Mouse (Mus musculus) heart, postnatal 0 days (tissue): ENCODE measurements around the gene Gm42906. TPM values are rescaled to one million over a fixed set of nuclear protein-coding genes. Genes with fewer than 3 reads are reported as not detected.

ENCODE experiments used
- ATAC-seq: fragments of 200-750 bp; cut with Nextera tagmentation; 2 replicates; pipeline ENCODE4 v1.8.0; 2017; ENCODE audit warnings: low read depth, moderate number of reproducible peaks, moderate library complexity; ENCODE audit not compliant: insufficient read depth
- DNase-seq: peaks from one replicate; pipeline ENCODE4 v3.0.0-alpha.2; 2016; ENCODE audit warnings: low spot score
- H3K27ac ChIP-seq: fragments of 300-500 bp; sonication (generic); 2 replicates; pipeline ENCODE4 v1.5.1; 2014; ENCODE audit warnings: low read depth, mild to moderate bottlenecking
- H3K27me3 ChIP-seq: fragments of 300-500 bp; sonication (generic); 2 replicates; pipeline ENCODE4 v1.6.1; 2014; ENCODE audit warnings: low read length, mixed read lengths; ENCODE audit not compliant: control insufficient read depth, insufficient read depth
- H3K36me3 ChIP-seq: fragments of 300-500 bp; sonication (generic); replicated peaks from 2 replicates; pipeline ENCODE4 v1.6.1; 2014; ENCODE audit warnings: low read length, mixed read lengths; ENCODE audit not compliant: control insufficient read depth, insufficient read depth
- H3K4me1 ChIP-seq: fragments of 300-500 bp; sonication (generic); 2 replicates; pipeline ENCODE4 v1.6.1; 2014; ENCODE audit warnings: antibody characterized with exemption; ENCODE audit not compliant: control insufficient read depth, insufficient read depth
- H3K4me2 ChIP-seq: fragments of 300-500 bp; sonication (generic); 2 replicates; pipeline ENCODE4 v1.6.1; 2014; ENCODE audit warnings: low read depth, mild to moderate bottlenecking, low read length, moderate library complexity
- H3K4me3 ChIP-seq: fragments of 300-500 bp; sonication (generic); 2 replicates; pipeline ENCODE4 v1.5.1; 2014; ENCODE audit warnings: low read depth, low read length
- H3K9ac ChIP-seq: fragments of 300-500 bp; sonication (generic); replicated peaks from 2 replicates; pipeline ENCODE4 v1.6.1; 2014; ENCODE audit warnings: low read depth, low read length, mixed read lengths
- H3K9me3 ChIP-seq: fragments of 300-500 bp; sonication (generic); replicated peaks from 2 replicates; pipeline ENCODE4 v1.6.1; 2016; ENCODE audit warnings: low read length; ENCODE audit not compliant: control insufficient read depth
- CTCF ChIP-seq: IDR thresholded peaks from 2 replicates; pipeline ENCODE4 v1.5.1; 2016; ENCODE audit warnings: antibody characterized with exemption, control low read depth, low read depth
- EP300 ChIP-seq: IDR thresholded peaks from 2 replicates; pipeline ENCODE4 v1.6.1; 2016; ENCODE audit warnings: antibody characterized with exemption, low read depth
- WGBS: fragments of 180-500 bp; shearing (Covaris S2); extraction: QIAGEN DNeasy Blood & Tissue Kit; methylation state at CpG from one replicate; pipeline ENCODE4 v1.1.7; 2014; 5-methylcytosine and 5-hydroxymethylcytosine counted together
- polyA plus RNA-seq: library from polyadenylated mRNA; unstranded; fragments of >200 nt; fragmentation: Nextera tagmentation; extraction: Ambion mirVana; gene quantifications from 2 replicates; pipeline ENCODE4 v1.2.1, GENCODE M21; 2015
- total RNA-seq: library from RNA; depleted of rRNA; stranded (reverse); fragments of >200 nt; gene quantifications from 2 replicates; pipeline ENCODE4 v1.2.3, GENCODE M21; 2014; ENCODE audit warnings: low replicate concordance

The Gm42906 gene
- total and polyA plus RNA-seq, 2 experiments from 2014 or later = not detected

DNA sequence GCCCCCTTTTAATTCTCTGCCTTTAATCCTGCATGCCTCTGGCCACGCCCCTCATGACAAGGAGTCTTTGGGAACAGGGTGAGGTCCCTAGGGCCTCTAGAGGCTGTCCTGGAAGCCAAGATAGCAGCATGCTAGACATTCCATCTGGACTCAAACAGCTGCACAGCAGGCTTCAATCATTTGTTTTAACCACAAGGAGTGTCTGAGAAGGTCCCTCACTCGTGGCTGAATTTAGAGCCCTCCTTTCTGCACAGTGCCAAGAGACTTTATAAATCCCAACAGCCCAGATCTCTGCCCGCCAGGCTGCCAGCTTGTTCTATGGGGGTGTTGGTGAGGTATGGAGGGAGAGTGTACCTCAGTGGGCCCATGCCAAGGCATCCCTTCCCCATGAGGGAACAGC is 273.2 kb downstream of the Gm42906 start:
- H3K9me3 ChIP-seq = no peaks in the 10 kb centered on the region
- peak; percentile 81 for ATAC-seq
- no peaks in the 10 kb centered on the region for H3K36me3 ChIP-seq
- peak overlapping the region; percentile 31; the same call in 1 of the 2 replicates for H3K27ac ChIP-seq
- H3K4me3 ChIP-seq = no peak overlapping the region
- H3K27me3 ChIP-seq = no peaks in the 10 kb centered on the region
- peaks cover 23% of the 10 kb centered on the region for H3K4me1 ChIP-seq
- H3K4me2 ChIP-seq = no peak overlapping the region
- no peak overlapping the region for H3K9ac ChIP-seq
- DNase-seq = peak; percentile 43
- WGBS = 24% methylated on average over 3 of the region's 3 CpGs
- TF ChIP-seq CTCF (no peak), EP300 (no peak)

DNA sequence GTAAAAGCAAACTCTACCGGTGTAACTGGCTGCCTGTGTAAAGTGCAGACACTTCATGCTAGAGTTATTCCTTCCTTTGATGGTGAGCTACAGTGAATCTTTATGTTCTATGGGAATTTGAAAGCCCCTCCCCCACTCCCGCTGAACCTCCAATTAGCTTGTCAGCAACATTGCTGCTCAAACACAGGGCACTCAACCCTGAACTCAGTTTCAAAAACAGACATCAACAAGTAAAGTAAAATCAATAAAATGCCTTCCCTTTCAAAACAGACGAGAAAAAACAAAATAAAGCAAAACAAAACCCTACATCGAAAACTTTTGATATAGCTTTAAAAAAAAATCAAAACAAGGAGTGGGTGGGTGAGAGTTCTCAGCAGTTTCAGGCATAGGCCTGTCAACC is 273.9 kb downstream of the Gm42906 start:
- H3K4me3 ChIP-seq = no peak overlapping the region
- no peak overlapping the region for H3K27ac ChIP-seq
- WGBS = 77% methylated on average over 4 of the region's 4 CpGs
- no peaks in the 10 kb centered on the region for H3K27me3 ChIP-seq
- H3K36me3 ChIP-seq = no peaks in the 10 kb centered on the region
- ATAC-seq (no peak), DNase-seq (no peak)
- TF ChIP-seq EP300 = no peak
- no peak for TF ChIP-seq CTCF
- no peak overlapping the region for H3K9ac ChIP-seq
- H3K4me2 ChIP-seq = no peak overlapping the region
- peaks cover 23% of the 10 kb centered on the region for H3K4me1 ChIP-seq
- H3K9me3 ChIP-seq = no peaks in the 10 kb centered on the region

DNA sequence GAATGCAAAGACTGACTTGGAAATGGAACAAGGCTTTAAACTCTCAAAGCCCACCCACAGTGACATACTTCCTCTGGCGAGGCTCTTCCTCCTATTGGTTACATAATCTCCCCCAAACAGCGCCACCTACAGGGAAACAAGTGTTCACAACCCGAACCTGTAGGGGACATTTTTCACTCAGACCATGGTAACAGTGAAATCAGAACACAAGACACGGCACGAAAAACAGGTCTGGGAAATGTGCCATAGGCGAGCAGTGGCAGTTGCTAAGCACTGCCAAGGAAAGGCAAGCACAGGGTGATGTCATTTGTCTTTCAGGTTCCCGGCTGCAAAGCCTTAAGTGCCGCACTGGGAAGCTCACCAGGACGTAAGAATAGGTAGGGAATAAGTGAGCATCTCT is 276.4 kb downstream of the Gm42906 start:
- DNase-seq (no peak), ATAC-seq (no peak)
- Histone ChIP-seq H3K9me3 (no peaks in the 10 kb centered on the region), H3K4me2 (no peak overlapping the region), H3K9ac (no peak overlapping the region), H3K4me3 (no peak overlapping the region), H3K27me3 (no peaks in the 10 kb centered on the region), H3K4me1 (peaks cover 21% of the 10 kb centered on the region), H3K36me3 (no peaks in the 10 kb centered on the region), H3K27ac (no peak overlapping the region)
- TF ChIP-seq CTCF (no peak), EP300 (no peak)
- 75% methylated on average over 9 of the region's 9 CpGs for WGBS

DNA sequence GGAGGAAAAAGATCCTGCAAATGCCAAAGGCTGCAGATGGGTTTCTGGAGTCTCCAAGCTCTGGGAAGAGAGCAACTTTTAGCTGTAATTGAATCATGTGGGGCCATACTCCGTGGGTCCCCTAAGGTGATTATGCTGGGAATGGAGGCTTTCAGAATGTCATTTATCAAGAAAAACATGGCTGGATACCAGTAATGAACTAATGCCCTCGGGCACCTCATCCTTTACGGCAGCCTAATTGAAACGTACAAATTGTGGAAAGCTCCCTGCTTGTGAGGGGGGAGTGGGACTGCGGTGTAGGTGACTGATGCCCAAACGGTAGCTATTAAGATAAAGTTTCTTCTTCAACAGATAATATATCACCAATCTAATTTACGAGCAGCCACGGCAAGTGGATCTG is 278.5 kb downstream of the Gm42906 start:
- peaks cover under 1% of the 10 kb centered on the region; the same call in 1 of the 2 replicates for H3K4me1 ChIP-seq
- ATAC-seq = no peak
- H3K36me3 ChIP-seq = no peaks in the 10 kb centered on the region
- no peaks in the 10 kb centered on the region for H3K27me3 ChIP-seq
- H3K4me2 ChIP-seq = no peak overlapping the region
- no peak for DNase-seq
- H3K4me3 ChIP-seq = no peak overlapping the region
- TF ChIP-seq EP300 = no peak
- TF ChIP-seq CTCF = no peak
- H3K9me3 ChIP-seq = no peaks in the 10 kb centered on the region
- no peak overlapping the region for H3K9ac ChIP-seq
- H3K27ac ChIP-seq = no peak overlapping the region
- 57% methylated on average over 8 of the region's 8 CpGs for WGBS

DNA sequence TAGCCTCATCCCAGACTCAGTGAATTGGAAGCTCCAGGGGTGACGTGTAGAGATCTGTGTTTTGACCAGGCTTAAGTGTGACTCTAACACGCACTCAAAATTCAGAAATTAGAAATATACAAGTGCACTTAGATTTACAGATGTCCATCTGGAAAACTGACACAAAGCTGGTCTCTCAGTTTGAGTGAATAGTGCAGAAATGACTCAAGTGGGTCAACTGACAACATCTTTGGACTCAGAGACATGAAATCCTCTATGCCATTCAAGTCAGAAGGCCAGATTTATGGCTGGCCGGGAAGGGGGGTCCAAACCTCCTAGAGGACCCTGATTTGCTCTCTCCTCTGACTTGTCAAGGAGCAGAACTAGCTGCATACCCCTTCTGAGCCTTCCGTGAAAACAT is 279.9 kb downstream of the Gm42906 start:
- Histone ChIP-seq H3K9ac (no peak overlapping the region), H3K27ac (no peak overlapping the region), H3K36me3 (no peaks in the 10 kb centered on the region), H3K4me2 (no peak overlapping the region), H3K9me3 (no peaks in the 10 kb centered on the region), H3K27me3 (no peaks in the 10 kb centered on the region), H3K4me1 (0 out of 2 replicates have a peak, but pooled peaks cover 7% of the 10 kb centered on the region), H3K4me3 (no peak overlapping the region)
- DNase-seq = no peak
- TF ChIP-seq EP300 = no peak
- TF ChIP-seq CTCF = no peak
- WGBS = 88% methylated on average over 4 of the region's 4 CpGs
- ATAC-seq = no peak

DNA sequence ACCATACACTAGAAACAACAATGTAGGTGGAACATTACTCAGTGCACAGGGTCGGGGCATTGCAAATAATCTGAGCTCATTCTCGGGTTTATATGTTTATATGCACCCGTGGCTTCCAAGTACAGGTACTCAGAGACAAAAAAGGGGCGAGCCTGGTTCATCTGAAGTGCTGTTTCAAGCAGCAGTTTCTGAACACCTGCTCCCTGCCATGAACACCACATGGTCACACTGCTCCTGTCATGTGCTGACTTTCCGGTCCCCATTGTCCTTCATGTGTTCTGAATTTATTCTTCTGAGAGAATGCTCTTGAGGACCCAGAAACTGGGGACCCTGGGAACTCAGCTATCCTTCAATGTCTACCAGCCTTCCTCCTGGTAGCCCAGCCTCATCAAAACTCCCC is 282.2 kb downstream of the Gm42906 start:
- no peak for DNase-seq
- 71% methylated on average over 5 of the region's 5 CpGs for WGBS
- no peak overlapping the region for H3K27ac ChIP-seq
- H3K36me3 ChIP-seq = no peaks in the 10 kb centered on the region
- H3K4me3 ChIP-seq = no peak overlapping the region
- no peaks in the 10 kb centered on the region for H3K9me3 ChIP-seq
- no peaks in the 10 kb centered on the region for H3K27me3 ChIP-seq
- H3K4me2 ChIP-seq = no peak overlapping the region
- TF ChIP-seq CTCF (no peak), EP300 (no peak)
- ATAC-seq = no peak
- H3K4me1 ChIP-seq = 0 out of 2 replicates have a peak, but pooled peaks cover 13% of the 10 kb centered on the region
- H3K9ac ChIP-seq = no peak overlapping the region
